Mouse (Mus musculus) cerebral cortex, adult 2 months (tissue): ENCODE results near the gene Abr.

Experiments
- WGBS: fragments of 180-500 bp; shearing (Covaris S2); methylation state at CpG from one replicate; pipeline ENCODE4 v1.1.7; 2018; 5-methylcytosine and 5-hydroxymethylcytosine counted together

The Abr gene

GRCm38 (mm10) chr11:76493167-76493566 is 128.9 kb downstream of the Abr start:
- WGBS, result 53% methylated on average over 4 of the region's 4 CpGs

GRCm38 (mm10) chr11:76491817-76492216 is 130.3 kb downstream of the Abr start:
- 33% methylated on average over 9 of the region's 9 CpGs for WGBS

- 66% methylated on average over 6 of the region's 6 CpGs for WGBS
These were observed 132.7 kb downstream of the Abr start for GRCm38 (mm10) chr11:76489407-76489806.

GRCm38 (mm10) chr11:76487024-76487423 is 135.1 kb downstream of the Abr start:
- WGBS, result 61% methylated on average over 5 of the region's 5 CpGs

- 52% methylated on average over 2 of the region's 2 CpGs for WGBS
These were observed 138.1 kb downstream of the Abr start for GRCm38 (mm10) chr11:76484033-76484432.

- WGBS, result 57% methylated on average over 4 of the region's 4 CpGs
These were observed 138.9 kb downstream of the Abr start for GRCm38 (mm10) chr11:76483171-76483727.

GRCm38 (mm10) chr11:76482697-76483096 is 139.4 kb downstream of the Abr start:
- 61% methylated on average over 5 of the region's 5 CpGs for WGBS

- 77% methylated on average over 5 of the region's 5 CpGs for WGBS
These were observed 139.9 kb downstream of the Abr start for GRCm38 (mm10) chr11:76482183-76482582.

GRCm38 (mm10) chr11:76479729-76480128 is 142.4 kb downstream of the Abr start:
- WGBS, result 69% methylated on average over 4 of the region's 4 CpGs

- WGBS, result 88% methylated on average over 13 of the region's 13 CpGs
These were observed 143.1 kb downstream of the Abr start for GRCm38 (mm10) chr11:76478676-76479655.

GRCm38 (mm10) chr11:76477095-76477525 is 145.0 kb downstream of the Abr start:
- 39% methylated on average over 5 of the region's 5 CpGs for WGBS

GRCm38 (mm10) chr11:76476376-76477094 is 145.6 kb downstream of the Abr start:
- WGBS, result 61% methylated on average over 8 of the region's 8 CpGs

- WGBS, result 21% methylated on average over 5 of the region's 5 CpGs
These were observed 149.5 kb downstream of the Abr start for GRCm38 (mm10) chr11:76472617-76473016.

GRCm38 (mm10) chr11:76469311-76469998 is 152.7 kb downstream of the Abr start:
- 45% methylated on average over 11 of the region's 11 CpGs for WGBS

- WGBS, result 13% methylated on average over 5 of the region's 6 CpGs
These were observed 153.8 kb downstream of the Abr start for GRCm38 (mm10) chr11:76468347-76468746.

GRCm38 (mm10) chr11:76467487-76468005 is 154.6 kb downstream of the Abr start:
- WGBS, result 38% methylated on average over 8 of the region's 8 CpGs

- 63% methylated on average over 10 of the region's 10 CpGs for WGBS
These were observed 155.0 kb downstream of the Abr start for GRCm38 (mm10) chr11:76467073-76467472.

GRCm38 (mm10) chr11:76465879-76466278 is 156.2 kb downstream of the Abr start:
- 94% methylated on average over 4 of the region's 4 CpGs for WGBS

GRCm38 (mm10) chr11:76461696-76462095 is 160.4 kb downstream of the Abr start:
- 53% methylated on average over 5 of the region's 5 CpGs for WGBS

- WGBS, result 51% methylated on average over 6 of the region's 6 CpGs
These were observed 160.9 kb downstream of the Abr start for GRCm38 (mm10) chr11:76461201-76461600.

- 54% methylated on average over 3 of the region's 3 CpGs for WGBS
These were observed 162.6 kb downstream of the Abr start for GRCm38 (mm10) chr11:76459489-76459888.
